Mouse (Mus musculus) kidney, postnatal 4 days (tissue): ENCODE data around the gene Phactr1.

ENCODE experiments used
- DNase-seq, 2 experiments: peaks; one replicate each; pipeline ENCODE4 v3.0.0; 2021; ENCODE audit warnings: mixed read lengths in 2 of 2

Phactr1 gene

DNA sequence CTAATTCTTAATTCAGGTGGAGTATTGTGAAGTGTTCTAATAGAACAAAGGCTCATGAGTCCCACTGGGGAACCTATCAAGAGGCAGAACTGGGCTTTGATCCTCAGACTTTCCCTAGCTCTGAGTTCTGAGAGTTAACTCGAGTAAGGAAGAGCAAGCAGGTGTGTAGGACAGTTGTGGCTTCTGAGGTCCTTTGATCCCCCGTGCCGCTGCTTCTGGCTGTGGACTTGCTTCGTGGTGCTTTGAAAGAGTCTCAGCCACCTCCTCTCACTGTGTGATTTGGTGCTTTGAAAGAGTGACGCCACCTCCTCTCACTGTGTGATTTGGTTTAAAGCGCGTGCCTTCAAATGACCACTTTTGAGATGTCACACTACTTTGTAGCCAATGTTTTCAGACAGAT lies 305.4 kb downstream of the Phactr1 start:
- DNase-seq, result no peak

DNA sequence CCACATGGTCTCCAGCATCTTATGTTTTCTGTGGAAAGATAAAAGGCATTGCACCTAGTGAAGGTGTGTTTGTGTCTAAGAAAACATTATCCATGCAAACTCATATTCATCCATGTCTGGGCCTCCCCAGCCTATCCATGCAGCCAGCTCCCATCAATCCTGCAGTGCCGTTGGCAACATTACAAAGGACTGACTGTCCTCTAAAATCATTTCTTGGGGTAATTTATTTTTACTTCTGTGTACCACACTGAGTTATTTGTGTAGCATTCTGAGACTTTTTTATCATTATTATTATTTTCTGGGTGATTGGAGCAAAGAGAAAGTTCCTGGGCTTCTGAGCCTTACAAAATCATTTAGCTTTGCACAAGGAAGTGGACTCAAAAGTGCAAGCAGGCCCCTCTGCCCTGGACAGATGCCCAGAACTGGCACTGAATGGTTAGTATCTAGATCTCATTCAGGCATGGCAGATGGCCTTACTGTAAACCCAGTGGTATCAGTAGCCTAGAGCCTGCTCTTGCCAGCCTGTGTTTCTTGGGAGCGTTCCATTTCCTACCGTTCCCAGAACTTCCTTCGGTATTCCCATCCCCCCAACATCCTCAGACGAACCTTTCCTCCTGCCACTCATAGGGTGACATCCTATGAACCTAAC lies 307.6 kb downstream of the Phactr1 start:
- DNase-seq, result peak; percentile 57 to 65

DNA sequence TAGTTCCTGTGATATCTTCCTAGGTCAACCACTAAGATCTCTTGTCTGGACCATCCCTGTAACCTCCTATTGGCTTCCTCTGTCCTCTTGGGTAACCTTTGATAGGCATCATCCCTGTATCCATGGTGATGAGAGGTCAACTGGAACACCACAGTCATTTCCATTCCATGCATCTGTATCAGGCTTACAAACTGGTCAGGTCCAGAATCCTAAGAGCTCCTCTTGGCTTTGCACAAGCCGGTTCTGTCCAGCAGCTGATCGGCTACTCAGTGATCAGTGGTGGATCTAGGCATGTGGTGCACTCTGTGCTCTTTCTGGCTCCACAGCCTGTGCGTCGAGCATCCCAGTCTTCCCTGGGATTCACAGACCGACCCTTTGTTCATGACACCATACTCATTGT lies 309.1 kb downstream of the Phactr1 start:
- peak in 1 of 2 experiments; percentile 22 for DNase-seq

DNA sequence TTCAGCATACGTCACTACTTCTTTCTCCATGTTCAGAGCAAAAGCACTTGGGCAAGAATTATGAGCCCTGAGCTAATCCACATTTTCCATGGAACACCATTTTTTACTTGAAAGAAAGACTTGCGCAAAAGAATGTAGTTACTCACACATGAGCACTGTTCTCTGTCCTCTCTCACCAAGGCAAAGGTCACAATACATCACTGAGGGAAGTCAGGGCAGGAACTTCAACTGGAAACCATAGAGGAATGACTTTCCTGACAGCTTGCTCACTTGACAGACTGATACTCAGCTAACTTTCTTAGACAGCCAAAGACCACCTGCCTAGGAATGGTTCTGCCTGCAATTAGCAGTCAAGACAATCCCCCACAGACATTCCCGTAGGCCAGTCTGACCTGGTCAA lies 309.6 kb downstream of the Phactr1 start:
- no peak for DNase-seq

DNA sequence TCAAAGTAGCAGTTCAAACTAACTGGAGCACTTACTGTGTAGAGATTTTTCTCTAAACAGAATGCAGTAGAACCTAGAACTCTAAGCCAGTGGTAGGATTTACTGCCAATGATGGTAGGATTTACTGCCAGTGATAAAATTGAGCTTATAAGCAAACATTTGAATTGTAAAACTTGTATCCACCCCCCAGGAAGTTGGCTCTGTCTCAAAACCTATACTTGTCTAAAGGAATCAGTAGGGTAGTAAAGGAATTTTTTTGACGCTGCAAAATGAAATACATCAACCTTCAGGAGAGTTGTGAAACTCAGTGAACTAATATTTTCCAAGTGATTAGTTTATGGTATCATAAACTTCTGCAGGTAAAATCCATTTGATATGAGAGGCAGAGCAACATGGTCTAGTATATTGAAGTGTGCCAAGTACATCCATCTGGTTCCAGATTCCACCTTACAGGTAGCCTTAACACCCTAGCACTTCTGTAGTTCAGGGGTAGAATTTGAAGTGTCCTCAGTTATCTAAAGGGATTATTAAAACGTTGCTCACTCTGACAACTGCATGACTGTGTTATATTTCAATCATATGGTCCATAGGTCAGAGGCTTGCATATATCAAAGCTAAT lies 310.2 kb downstream of the Phactr1 start:
- DNase-seq, result no peak

DNA sequence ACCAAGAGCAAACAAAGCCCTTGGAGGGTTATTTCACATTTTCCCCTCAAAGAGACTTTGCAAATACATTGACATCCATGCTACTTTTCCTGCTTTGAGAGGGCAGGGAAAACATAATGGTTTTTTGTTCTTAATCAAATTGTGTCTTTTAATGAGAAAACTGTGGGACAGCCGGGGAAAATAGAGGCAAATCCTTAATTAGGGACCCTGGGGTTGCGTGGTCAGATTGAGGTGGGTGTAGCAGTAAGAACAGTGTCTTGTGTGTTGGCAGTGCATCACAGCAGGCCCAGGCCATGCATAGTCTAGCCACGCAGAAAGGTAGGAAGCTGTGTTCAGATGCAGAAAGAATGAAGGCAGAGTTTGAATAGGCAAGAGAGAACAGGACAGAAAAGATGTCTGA lies 310.7 kb downstream of the Phactr1 start:
- DNase-seq, result no peak

DNA sequence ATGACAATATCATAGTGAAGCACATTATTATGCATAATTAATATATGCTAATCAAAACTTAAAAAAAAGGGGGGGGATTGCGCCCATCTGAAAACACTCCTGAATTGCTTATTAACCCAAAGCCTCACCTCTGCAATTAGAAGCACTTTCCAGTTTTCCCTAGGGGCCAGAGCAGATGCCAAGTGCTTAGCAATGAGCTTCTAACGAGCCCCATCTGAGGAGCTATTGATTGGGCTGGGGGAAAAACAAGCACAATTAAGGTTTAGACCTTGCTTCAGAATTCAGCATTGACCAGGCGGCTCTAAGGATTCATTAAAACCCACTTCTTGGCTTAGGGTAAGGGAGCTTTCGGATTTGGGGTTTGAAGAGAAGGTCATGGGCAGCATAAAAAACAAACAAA lies 311.9 kb downstream of the Phactr1 start:
- DNase-seq, result no peak

DNA sequence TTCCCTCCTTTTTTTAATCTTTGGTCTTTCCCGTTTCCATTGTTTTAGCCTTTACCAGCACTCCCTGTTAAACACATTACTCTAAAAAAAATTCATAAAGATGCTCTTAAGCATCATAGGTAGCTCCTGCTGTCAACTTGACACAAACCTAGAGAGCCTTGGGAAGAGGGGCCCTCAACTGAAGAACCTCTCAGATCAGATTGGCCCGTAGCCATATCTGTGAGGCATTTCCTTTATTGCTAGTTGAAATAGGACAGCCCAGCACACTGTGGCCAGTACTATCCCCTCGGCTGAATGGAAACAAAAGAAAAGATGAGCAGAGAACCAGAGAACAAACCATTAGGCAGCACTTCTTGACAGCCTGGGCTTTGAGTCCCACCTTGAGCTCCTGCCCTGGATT lies 313.9 kb downstream of the Phactr1 start:
- no peak for DNase-seq

DNA sequence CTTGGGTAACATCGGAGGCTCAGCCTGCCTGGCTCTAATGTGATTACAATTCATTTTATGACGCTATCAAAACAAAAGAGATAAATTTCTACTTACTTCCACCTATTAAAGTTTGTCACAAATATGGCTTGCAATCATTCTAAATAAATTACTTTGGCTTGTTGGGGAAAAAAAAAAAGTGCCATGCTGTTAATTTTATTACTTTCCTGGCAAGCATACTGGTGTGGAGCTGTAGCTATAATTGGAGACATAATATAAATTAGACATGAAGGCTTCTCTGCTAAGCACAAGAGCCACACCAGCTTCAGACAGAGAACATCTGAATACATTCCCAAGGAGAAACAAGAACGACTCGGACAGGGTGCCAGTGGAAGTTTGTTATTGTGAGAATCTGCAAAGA lies 315.8 kb downstream of the Phactr1 start:
- DNase-seq, result peak in 1 of 2 experiments; percentile 27

DNA sequence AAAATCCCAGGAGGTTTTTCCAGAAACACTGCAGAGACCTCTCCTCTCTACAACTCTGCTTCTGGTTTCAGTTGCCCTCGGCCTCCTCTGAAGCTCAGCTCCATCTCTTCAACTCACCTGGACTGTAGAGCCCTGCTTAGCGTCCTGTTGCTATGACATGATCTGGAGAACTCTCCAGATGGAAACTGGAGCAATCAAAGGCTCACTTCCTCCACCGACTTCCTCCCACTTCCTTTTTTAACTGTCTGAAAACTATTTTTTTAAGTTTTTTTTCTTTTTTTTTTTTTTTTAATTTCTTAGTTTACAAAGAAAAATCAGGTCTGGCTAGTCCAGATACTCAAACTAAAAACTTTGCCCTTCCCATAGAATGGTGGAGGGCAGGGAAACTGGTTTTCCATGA lies 318.9 kb downstream of the Phactr1 start:
- DNase-seq, result no peak

DNA sequence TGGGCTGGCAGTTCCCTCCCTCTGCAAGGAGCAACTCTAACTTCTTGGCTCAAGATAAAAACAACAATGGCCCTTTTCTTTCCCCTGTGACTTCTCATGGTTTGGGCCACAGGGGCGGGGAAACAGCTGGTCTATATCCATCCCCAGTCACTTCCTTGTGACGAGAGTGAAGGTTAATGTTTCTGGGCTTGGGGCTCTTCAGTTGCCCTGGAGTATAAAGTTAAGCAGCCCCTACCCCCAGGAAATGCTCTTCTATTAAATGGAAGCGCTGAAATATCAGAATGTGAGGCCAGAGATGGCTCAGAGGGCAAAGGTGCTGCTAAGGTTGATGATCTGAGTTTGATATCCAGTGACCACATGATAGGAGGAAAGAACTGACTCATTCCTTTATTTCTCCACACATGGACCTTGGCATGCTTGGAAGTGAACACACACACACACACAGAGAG lies 324.7 kb downstream of the Phactr1 start:
- DNase-seq, result peak; percentile 54 to 62

DNA sequence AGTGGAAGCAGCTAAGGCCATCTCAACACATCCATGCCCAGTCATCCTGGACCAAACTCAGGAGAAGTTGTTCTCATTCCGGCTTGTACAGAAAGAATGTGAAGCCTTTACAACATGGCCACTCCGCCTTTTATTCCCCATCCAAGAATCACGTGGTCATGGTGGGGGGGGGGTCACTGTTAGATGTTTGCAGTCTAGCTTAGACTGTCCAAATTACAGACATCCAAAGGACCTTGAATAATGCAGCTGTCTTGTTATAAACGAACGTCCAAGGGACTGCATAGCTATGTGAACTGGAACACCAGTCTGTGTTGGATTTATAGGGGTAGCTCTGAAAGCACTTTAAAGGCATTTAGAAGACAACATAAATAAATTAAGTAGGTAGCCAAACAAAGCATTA lies 328.0 kb downstream of the Phactr1 start:
- peak; percentile 50 to 54 for DNase-seq

DNA sequence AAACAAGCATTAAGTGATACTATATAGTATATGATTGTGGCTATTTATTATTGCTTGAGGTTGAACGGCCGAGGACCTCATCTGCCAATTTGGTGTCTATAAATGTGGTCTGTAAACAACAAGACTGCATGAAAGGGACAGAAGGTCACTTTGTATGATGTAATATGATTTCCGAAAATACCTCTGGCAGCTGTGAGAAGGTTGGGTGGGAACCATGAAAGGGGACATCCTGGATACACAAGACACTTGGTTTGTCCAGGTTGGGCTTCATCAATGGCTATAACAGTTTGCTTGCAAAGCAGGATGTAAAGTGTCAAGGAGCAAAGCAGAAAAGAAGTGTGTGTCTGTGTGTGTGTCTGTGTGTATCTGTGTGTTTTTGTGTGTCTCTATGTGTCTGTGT lies 329.2 kb downstream of the Phactr1 start:
- no peak for DNase-seq

DNA sequence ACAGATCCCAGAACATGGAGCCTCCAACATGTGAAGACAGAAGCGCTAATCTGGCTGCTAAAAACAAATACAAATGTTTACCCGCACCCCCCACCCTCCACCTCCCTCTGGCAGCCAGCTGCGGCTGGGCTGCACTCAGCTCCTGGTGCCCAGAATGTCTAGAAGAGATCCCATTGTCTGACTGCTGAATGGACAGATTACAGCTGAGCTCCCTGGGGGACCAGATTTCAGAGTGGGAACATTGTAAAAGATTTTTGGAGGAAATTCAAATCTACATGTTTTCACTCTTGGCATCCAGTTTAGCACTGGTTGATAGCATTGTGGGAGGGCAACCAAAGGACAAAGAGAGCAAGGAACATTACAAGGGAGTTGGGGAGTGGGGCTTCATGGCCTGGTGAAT lies 331.1 kb downstream of the Phactr1 start:
- DNase-seq, result no peak

DNA sequence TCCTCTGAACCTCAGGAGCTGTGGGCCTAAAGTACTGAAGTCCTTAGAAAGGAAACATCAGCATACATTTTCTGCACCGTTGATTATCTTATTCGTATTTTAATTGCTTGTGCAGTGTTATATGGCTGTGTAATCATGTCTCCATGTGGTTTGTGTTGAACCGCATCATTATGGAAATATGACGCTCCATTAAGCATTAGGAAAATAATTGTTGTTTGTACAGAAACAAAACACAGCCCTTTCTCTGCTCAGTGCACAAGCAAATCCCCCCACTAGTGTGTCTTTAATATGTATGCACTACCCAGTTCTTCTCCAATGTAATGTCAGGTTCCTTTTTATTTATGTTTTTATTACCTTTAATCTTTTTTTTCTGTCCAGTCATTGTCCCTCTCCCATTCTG lies 333.6 kb downstream of the Phactr1 start:
- DNase-seq, result no peak

DNA sequence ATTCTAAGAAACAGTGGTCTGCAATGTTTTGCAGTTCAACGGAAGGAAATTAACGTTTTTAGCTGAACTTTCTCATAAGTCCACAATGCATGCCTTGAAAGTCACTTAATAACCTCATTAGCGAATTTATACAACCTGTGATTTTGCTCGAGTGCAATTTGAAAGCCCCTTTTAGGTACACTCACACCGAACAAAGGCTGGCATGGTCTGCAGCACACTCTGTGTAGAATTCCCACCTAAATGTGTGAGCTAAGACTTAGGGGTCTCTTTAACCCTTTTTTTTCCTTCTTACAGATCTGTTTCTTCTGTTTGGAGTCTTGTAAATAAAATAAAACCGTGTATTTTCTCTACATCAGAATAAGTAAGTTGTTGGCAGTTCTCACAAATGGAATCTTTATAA lies 335.3 kb downstream of the Phactr1 start:
- DNase-seq, result no peak

DNA sequence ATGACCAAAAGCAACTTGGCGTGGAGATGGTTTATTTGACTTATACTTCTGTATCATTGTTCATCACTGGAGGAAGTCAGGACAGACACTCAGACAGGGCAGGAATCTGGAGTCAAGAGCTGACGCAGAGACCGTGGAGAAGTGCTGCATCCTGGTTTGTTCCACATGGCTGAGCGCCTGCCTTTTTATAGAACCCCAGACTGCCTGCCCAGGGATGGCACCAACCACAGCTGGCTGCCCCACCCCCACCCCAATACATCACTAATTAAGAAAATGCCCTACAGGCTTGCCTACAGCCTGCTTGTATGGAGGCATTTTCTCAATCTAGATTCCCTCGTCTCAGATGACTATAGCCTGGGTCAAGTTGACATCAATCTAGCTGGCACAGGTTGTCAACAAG lies 338.4 kb downstream of the Phactr1 start:
- peak; percentile 19 to 44 for DNase-seq

DNA sequence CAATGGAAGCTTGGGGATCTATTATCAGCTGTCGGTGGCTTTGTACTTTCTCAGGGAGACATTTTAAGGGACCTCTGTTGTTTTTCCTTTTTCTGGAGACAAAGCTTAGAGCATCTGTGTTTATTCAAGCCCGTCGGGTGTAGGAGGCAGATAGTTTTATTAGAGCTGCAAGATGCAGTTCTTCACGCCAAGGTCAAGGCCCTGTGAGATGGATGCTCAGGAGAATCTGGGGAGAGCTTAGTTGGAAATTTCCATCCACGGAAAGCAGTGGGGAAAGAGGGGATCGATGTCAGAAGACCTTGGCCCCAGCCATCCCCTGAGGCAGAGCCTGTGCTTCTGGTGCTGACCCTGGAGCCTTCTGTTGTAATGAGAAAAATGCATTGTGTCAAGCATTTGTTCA lies 340.6 kb downstream of the Phactr1 start:
- DNase-seq, result peak; percentile 33 to 53

DNA sequence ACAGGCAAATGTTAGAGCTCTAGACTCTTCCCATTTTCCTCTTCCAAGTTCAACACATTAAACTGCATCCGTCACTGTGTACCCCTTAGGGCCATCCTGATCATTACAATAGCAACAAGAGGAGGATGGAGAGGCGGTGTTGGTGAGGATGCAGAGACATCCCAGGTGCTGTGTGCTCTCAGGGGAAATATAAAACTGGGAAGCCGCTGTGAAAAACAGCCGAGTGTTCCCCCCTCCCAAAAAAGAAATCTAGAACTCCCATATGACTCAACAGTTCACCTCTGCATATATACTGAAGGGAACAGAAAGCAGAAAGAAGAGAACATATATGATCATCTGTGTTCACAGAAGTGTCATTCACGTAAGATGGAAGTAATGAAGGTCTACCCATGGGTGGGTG lies 342.6 kb downstream of the Phactr1 start:
- no peak for DNase-seq

DNA sequence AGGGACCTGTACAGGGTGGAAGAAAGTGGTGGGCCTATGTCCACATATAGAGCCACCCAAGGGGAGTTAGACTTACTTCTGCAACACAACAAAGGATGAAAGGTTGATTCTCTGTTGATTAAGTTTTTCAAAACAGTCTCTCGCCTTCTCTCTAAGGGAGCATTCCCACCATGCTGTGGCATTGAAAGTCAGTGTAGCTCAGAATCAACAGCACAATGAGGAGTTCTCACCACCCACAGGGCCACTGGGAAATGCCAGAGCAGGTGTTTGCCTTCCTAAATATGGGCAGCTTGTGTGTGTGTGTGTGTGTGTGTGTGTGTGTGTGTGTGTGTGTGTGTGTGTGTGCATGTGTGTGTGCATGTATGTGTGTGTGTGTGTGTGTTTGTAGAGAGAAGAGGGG lies 347.1 kb downstream of the Phactr1 start:
- no peak for DNase-seq

DNA sequence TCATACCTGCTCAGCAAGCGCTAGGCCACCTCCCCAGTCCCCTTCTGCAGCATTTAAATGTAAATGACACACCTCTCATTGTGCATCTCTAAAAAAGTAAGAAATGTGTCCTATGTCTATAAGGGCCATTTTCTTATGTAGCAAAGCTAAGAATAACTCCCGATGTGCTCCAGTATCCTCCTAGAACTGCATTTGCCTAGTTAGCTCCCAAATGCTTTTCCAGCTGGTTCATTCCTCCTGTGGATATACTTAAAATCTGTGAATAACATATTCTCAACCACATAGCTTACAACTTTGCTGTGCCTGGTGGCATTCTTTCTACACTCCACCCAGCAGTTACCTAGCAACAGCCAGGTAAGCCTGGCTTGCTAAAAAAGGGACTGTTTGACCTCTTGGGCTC lies 349.8 kb downstream of the Phactr1 start:
- no peak for DNase-seq

DNA sequence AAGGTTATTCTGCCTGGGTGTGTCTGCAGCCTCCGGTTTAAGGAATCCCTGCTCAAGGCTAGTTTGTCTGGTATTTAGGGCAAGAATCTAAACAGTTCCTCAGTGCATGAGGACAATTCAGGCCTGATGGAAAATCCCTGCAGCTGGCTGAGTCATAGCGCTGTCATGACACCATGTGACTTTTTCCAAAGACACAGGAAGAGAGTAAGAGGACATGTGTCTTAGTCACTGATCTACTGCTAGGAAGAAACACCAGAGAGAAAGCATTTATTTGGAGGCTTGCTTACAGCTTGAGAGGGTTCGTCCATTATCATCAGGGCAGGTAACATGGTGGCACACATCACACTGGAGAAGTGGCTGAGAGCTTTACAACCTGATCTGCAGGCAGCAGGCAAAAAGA lies 352.0 kb downstream of the Phactr1 start:
- DNase-seq, result no peak

DNA sequence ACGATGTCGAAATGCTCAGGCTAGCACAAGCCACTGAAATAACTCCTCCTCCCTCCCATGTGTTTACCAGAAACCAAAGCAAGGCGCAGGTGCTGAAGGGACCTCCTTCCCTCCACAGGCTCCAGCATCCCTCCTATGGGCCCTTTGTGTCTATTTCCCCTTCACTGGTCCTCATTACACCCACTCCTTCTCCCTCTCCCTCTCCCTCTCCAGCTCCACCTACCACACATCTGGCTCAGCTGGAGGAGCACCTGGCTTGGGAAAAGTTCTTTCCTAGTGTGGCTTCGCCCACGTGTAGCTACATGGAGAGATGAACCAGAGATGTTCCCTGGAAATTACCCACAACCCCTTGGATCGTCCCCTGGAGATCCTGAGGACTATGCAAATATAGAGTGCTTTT lies 356.1 kb downstream of the Phactr1 start:
- DNase-seq, result no peak

DNA sequence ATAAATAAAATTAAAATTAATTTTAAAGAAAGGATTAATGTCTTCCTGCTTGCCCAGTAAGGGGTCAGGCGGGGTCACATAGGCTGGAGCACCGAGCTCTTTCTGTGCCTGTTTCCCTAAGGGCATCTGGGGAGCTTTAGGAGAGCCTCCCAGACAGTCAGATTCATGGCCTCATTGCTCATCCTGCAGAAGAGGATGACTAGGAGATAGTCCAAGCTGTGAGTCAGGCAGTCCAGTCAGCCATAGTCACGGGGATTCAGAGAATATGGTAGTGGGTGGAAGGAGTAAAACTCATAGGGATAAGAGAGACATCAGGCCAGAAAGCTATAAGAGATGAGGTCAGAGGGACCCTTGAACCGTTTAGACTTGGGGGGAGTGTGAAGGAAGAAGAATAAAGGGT lies 362.3 kb downstream of the Phactr1 start:
- DNase-seq, result no peak

DNA sequence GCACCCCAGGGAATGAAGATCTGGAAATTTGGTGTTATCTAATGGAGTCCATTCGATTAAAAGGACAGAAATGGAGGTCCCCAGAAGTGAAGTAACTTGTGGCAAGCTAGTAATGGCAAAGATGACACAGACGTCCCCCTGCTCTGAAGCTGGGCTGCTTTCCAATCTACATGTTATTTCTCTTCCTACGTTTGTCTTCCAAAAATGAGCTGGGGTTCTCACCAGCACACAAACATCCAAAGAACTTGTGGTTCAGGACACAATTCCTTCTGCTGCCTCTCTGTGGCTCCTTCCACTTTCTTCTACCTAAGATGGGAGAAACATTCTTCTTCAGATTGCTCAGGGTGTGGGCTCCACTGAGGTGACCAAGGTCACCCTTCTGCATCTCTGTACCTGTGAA lies 368.1 kb downstream of the Phactr1 start:
- DNase-seq, result no peak
